11 mouse cellular contexts compared by ENCODE assay signal in the genomic region with DNA sequence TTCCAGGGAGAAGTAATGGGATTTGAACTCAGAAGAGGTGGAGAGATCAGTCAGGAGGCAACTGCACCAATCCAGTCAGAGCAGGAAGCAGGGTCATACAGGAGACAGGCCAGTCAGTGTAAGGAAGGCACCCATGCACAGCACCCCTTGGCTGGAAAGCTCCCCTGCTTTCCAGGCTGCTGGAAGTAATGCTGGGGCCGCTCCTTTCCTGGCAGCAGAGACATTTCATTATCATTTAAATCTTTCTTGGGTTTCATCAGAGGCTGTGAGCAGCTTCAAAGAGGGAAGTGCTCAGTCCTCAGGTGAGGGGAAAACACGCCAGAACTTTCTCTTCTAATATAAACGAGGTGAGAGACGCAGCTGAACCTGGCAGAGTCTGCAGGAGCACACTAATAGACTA.
A peak's percentile ranks its signal among the peaks of the same experiment; 100 is the strongest.
DNase-seq lines count a peak whose midpoint lies in the region; ATAC-seq and TF ChIP-seq lines count a peak whose summit lies in the region.
"Had no signal": no experiment of that assay in that cellular context is flagged by ENCODE, and none has a peak within 500 bp of the region (broad histone marks: within the 10 kb centered on the region; RNA-seq: fewer than 3 reads in every experiment).

No protein-coding gene starts in this region.

- ATAC-seq in forebrain, embryonic 13.5 days: no peak
- no peak for ATAC-seq in hindbrain, postnatal 0 days
- ATAC-seq in megakaryocyte-erythroid progenitor cell, adult 5-6 weeks (replicated peaks; ENCODE audit: low FRiP score, low TSS enrichment, poor library complexity, severe bottlenecking): no peak

- H3K4me2 ChIP-seq in forebrain, embryonic 13.5 days: no peak overlapping the region
- H3K4me2 ChIP-seq in hindbrain, postnatal 0 days (ENCODE audit: low read depth, low read length): no peak overlapping the region
- H3K4me2 ChIP-seq: liver, embryonic 11.5 days had no signal

- no peaks in the 10 kb centered on the region for H3K9me3 ChIP-seq in forebrain, embryonic 13.5 days (replicated peaks)
- no peaks in the 10 kb centered on the region for H3K9me3 ChIP-seq in hindbrain, postnatal 0 days (ENCODE audit: low read length)

- TF ChIP-seq CTCF in hindbrain, postnatal 0 days (IDR thresholded peaks at IDR 0.05; ENCODE audit: low read depth): no peak

- no peak overlapping the region for H3K9ac ChIP-seq in forebrain, embryonic 13.5 days
- H3K9ac ChIP-seq in hindbrain, postnatal 0 days (replicated peaks; ENCODE audit: low read length): no peak overlapping the region

- H3K27ac ChIP-seq in forebrain, embryonic 13.5 days: peak overlapping the region; percentile 86
- H3K27ac ChIP-seq in hindbrain, postnatal 0 days: peak overlapping the region; percentile 48; the same call in 1 of the 2 replicates

- DNase-seq in A20 (ENCODE audit: low read depth, low spot score) (peak; percentile 69), ES-CJ7 (ENCODE audit: low read depth, low spot score) (peak; percentile 65)
- DNase-seq in hindbrain, postnatal 0 days (ENCODE audit: low spot score): no peak
- no peak for DNase-seq in spleen, postnatal 36 days (ENCODE audit: low spot score in 2 of 2)
- DNase-seq in gastrocnemius, adult 18-20 months (ENCODE audit: low spot score): no peak
- DNase-seq: gastrocnemius, postnatal 36 days; kidney, adult 18-20 months; lung, postnatal 10 days had no signal

- H3K36me3 ChIP-seq in forebrain, embryonic 13.5 days (ENCODE audit: poor library complexity, severe bottlenecking): no peaks in the 10 kb centered on the region
- no peaks in the 10 kb centered on the region for H3K36me3 ChIP-seq in hindbrain, postnatal 0 days (ENCODE audit: insufficient read depth, low read length)

- H3K27me3 ChIP-seq in forebrain, embryonic 13.5 days: no peaks in the 10 kb centered on the region
- H3K27me3 ChIP-seq in hindbrain, postnatal 0 days (ENCODE audit: insufficient read depth, low read length): no peaks in the 10 kb centered on the region

- WGBS in forebrain, embryonic 13.5 days: 36% methylated on average over 4 of the region's 4 CpGs
- WGBS in hindbrain, postnatal 0 days: 29% methylated on average over 4 of the region's 4 CpGs

- no peak overlapping the region for H3K4me3 ChIP-seq in forebrain, embryonic 13.5 days
- H3K4me3 ChIP-seq in hindbrain, postnatal 0 days (ENCODE audit: low read length): no peak overlapping the region

- peaks cover 32% of the 10 kb centered on the region for H3K4me1 ChIP-seq in forebrain, embryonic 13.5 days
- peaks cover 17% of the 10 kb centered on the region for H3K4me1 ChIP-seq in hindbrain, postnatal 0 days (ENCODE audit: insufficient read depth, low read length)

Comparison
In these comparisons a context has a peak if more than half of its experiments do, and no peak if none do; other contexts are left out.
1. DNase-seq: peak in A20 (single experiment) and ES-CJ7 (single experiment); none in hindbrain, postnatal 0 days (single experiment), spleen, postnatal 36 days (0 of 2) and gastrocnemius, adult 18-20 months (single experiment).